Mouse (Mus musculus) embryonic fibroblast, embryonic 13.5 days (primary cell): Measurements from ENCODE around the gene Myrf. TPM values are rescaled to one million over a fixed set of nuclear protein-coding genes. Genes with fewer than 3 reads are reported as not detected.

Experiments
- H3K27ac ChIP-seq: 2 replicates; pipeline ENCODE4 v1.5.1; 2012; ENCODE audit warnings: low read length, control low read depth, inconsistent platforms; ENCODE audit not compliant: insufficient read depth
- H3K4me1 ChIP-seq: 2 replicates; pipeline ENCODE4 v1.6.1; 2011; ENCODE audit warnings: low read length; ENCODE audit not compliant: control insufficient read depth, insufficient read depth
- H3K4me3 ChIP-seq: 2 replicates; pipeline ENCODE4 v1.5.1; 2011; ENCODE audit warnings: mild to moderate bottlenecking, control low read depth, low read length; ENCODE audit not compliant: insufficient read depth
- CTCF ChIP-seq: IDR thresholded peaks from 2 replicates; pipeline ENCODE4 v1.5.1; 2011; ENCODE audit warnings: mild to moderate bottlenecking, control low read depth, low read length, moderate library complexity, borderline replicate concordance; ENCODE audit not compliant: insufficient read depth
- POLR2A ChIP-seq: IDR thresholded peaks from 2 replicates; pipeline ENCODE4 v1.6.1; 2011; ENCODE audit warnings: low read depth, mild to moderate bottlenecking, control low read depth, low read length, moderate library complexity
- polyA plus RNA-seq: library from polyadenylated mRNA; stranded (reverse); fragments of >200 nt; gene quantifications from 2 replicates; pipeline ENCODE4 v1.2.4, GENCODE M21; 2011; ENCODE audit warnings: low read depth; ENCODE audit not compliant: missing spikeins, insufficient read length

The Myrf gene
- polyA plus RNA-seq, 1 experiment, result 2.1 TPM

GRCm38 (mm10) chr19:10232327-10233017, 8.1 kb downstream of the Myrf start:
- Histone ChIP-seq H3K4me3 (no peak overlapping the region), H3K27ac (no peak overlapping the region), H3K4me1 (no peaks in the 10 kb centered on the region)
- TF ChIP-seq CTCF (no peak), POLR2A (no peak)

- Histone ChIP-seq H3K4me3 (no peak overlapping the region), H3K4me1 (no peaks in the 10 kb centered on the region), H3K27ac (no peak overlapping the region)
- TF ChIP-seq POLR2A, result no peak
- TF ChIP-seq CTCF, result no peak
Observed at GRCm38 (mm10) chr19:10231871-10232270, 8.7 kb downstream of the Myrf start.

GRCm38 (mm10) chr19:10231016-10231415, 9.5 kb downstream of the Myrf start:
- Histone ChIP-seq H3K4me1 (no peaks in the 10 kb centered on the region), H3K4me3 (no peak overlapping the region), H3K27ac (no peak overlapping the region)
- no peak for TF ChIP-seq POLR2A
- no peak for TF ChIP-seq CTCF

- TF ChIP-seq POLR2A, result no peak
- no peak for TF ChIP-seq CTCF
- no peak overlapping the region for H3K27ac ChIP-seq
- no peaks in the 10 kb centered on the region for H3K4me1 ChIP-seq
- no peak overlapping the region for H3K4me3 ChIP-seq
Observed at GRCm38 (mm10) chr19:10225767-10226166, 14.8 kb downstream of the Myrf start.

- Histone ChIP-seq H3K27ac (no peak overlapping the region), H3K4me3 (no peak overlapping the region), H3K4me1 (no peaks in the 10 kb centered on the region)
- no peak for TF ChIP-seq POLR2A
- TF ChIP-seq CTCF, result no peak
Observed at GRCm38 (mm10) chr19:10224637-10225453, 15.7 kb downstream of the Myrf start.

- no peak for TF ChIP-seq POLR2A
- TF ChIP-seq CTCF, result no peak
- H3K27ac ChIP-seq, result no peak overlapping the region
- H3K4me3 ChIP-seq, result no peak overlapping the region
- no peaks in the 10 kb centered on the region for H3K4me1 ChIP-seq
Observed at GRCm38 (mm10) chr19:10223561-10223960, 17.0 kb downstream of the Myrf start.

- no peak overlapping the region for H3K27ac ChIP-seq
Observed at GRCm38 (mm10) chr19:10222656-10223055, 17.9 kb downstream of the Myrf start.

GRCm38 (mm10) chr19:10221585-10221984, 19.0 kb downstream of the Myrf start:
- TF ChIP-seq CTCF (no peak), POLR2A (no peak)
- no peaks in the 10 kb centered on the region for H3K4me1 ChIP-seq
- no peak overlapping the region for H3K4me3 ChIP-seq
- H3K27ac ChIP-seq, result no peak overlapping the region

More at GRCm38 (mm10) chr19:10222656-10223055, 17.9 kb downstream of the Myrf start:
- TF ChIP-seq POLR2A (no peak), CTCF (no peak)
- Histone ChIP-seq H3K4me1 (no peaks in the 10 kb centered on the region), H3K4me3 (no peak overlapping the region)

- no peak overlapping the region for H3K4me3 ChIP-seq
- H3K4me1 ChIP-seq, result no peaks in the 10 kb centered on the region
- no peak for TF ChIP-seq CTCF
- no peak for TF ChIP-seq POLR2A
- no peak overlapping the region for H3K27ac ChIP-seq
Observed at GRCm38 (mm10) chr19:10219593-10219992, 21.0 kb downstream of the Myrf start.

- H3K4me1 ChIP-seq, result no peaks in the 10 kb centered on the region
- no peak for TF ChIP-seq CTCF
- H3K4me3 ChIP-seq, result no peak overlapping the region
- H3K27ac ChIP-seq, result no peak overlapping the region
Observed at GRCm38 (mm10) chr19:10219108-10219507, 21.4 kb downstream of the Myrf start.
